Mouse (Mus musculus) cerebellum, postnatal 25 days (tissue): ENCODE results near the gene Olfr1428.
A peak's percentile ranks its signal among the peaks of the same experiment; 100 is the strongest.
"Not testable (repeated sequence)": the region's sequence is repeated elsewhere in the genome, so short reads cannot be mapped to it uniquely, and the experiment has no call there.

Source experiments
- DNase-seq, 2 experiments: peaks; one replicate each; pipeline ENCODE4 v3.0.0; 2021; ENCODE audit warnings: mixed read lengths in 2 of 2

Gene Olfr1428

DNA sequence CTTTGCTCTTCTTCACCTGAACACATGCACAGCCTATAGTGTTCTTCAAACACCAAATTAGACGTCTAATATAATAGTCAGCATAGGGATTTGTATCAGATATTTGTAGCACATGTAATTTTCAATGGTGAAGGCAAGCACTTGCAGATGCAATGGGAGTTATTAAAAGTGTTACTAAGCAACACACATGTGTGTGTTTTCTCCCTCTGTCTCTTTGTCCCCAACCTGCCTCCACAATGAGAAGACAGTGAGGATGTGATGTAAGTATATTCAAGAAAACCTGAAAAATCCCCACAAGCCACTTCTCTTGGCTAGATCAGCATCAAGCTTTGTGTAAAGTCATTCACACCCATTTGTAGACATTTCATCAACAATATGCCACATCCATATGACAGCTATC is at the start of gene Olfr1428:
TSS of gene Olfr1428 (minus strand) at position 101 of the 400 bp plus-strand sequence.
- DNase-seq: no peak

GRCm38 (mm10) chr19:12145452-12145851 is 29.8 kb upstream of the Olfr1428 start:
- DNase-seq: peak; percentile 11 to 32

DNA sequence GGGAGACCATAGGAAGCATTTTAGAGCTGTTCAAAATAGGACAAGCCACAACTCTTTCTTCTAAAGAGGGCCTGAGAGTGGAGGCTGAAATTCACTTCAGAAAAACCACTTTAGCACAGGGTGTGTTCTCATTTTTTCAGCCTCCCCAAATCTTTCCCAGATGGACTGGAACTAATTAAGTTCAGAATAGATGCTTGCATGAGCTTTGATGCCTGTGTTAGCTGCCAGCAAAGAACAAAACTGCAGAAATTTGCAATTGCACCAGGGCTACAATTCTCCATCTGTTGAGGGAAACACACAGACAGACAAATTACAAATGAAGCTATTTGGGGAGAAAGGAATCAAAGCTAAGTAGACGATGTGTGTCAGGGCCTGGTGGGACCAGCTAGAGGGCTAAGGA is 27.7 kb upstream of the Olfr1428 start:
- DNase-seq: no peak

GRCm38 (mm10) chr19:12134289-12134688 is 18.6 kb upstream of the Olfr1428 start:
- peak in 1 of 2 experiments; percentile 13 for DNase-seq

DNA sequence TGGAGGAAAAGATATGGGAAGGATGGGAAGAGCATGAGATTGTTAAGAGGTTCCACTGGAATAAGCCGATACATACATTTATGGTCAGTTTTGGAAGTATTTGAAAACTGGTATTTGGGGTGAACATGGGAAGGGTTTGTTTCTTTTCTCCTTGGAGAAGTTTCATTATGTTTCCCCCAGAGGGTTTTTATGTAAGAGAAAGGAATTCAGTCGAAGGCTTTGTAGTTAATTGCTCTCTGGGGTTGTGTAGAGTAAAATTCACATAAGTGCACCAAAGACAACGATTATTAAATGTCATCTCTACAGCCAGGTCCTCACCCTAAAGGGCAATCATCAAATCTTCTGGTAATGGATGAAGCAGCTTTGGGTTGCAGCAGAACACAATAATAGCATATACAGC is 7.4 kb upstream of the Olfr1428 start, which contains the start of gene Olfr76:
TSS of gene Olfr76 (minus strand) at position 101 of the 400 bp plus-strand sequence.
- DNase-seq: no peak

GRCm38 (mm10) chr19:12116464-12116863 is 767 bp upstream of the Olfr1428 start:
- DNase-seq: no peak

DNA sequence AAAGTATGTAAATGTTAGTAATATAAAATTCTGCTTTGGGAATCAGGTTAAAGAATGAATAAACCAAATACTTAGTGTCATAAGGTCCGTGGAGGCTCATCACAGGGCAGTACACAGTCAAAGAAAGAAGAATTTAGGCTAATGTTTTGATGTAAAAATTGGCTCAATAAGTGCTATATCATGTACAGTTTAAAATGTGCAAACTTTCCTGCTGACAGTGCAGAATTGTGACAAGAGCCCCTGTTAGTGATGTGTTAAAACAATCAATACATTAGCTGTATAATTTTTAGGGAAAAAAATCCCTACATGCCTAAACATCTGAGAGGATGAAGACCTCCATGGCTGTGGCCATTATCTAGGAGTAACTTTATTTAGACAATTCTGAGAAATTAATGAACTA is 1.9 kb downstream of the Olfr1428 start:
- no peak for DNase-seq

DNA sequence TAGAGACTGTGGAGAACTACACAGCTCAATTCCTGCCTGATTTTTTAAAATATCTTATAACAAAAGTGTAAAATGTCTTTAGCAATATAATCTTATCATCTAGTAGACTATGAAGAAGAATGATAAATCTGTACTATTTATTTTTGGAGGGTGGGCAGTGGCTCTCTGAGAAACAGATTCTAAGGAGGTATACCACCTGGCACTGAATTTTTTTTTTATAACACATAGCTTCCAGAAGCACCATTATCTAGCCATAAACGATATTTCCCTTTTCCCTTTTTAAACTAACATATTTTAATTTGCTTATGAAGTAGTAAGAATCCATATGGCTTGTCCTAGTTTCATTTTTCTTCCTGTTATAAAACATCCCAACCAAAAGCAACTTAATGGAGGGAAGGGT is 11.2 kb downstream of the Olfr1428 start:
- DNase-seq: no peak

DNA sequence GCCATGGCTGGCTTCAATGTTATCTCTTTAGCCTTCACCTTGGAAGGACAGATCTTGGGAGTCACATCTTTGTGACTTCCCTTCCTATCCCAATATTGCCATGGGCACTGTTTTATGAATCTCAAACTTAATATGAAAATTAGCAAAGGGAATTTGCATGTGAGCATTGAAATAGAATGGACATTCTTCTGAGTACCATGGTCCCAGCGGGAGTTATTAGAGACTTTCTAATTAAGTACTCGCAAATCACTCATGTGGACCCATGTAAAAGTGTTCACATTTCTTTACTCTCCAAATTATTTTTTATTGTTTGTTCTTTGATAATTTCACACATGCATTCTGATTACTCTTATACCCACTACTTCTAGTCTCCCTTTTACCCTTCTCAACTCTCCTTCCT is 12.5 kb downstream of the Olfr1428 start, which contains the start of gene Olfr1427:
TSS of gene Olfr1427 (minus strand) at position 101 of the 400 bp plus-strand sequence.
- DNase-seq: no peak

GRCm38 (mm10) chr19:12091913-12092312 is 23.8 kb downstream of the Olfr1428 start, which contains the start of gene Olfr1426:
Gene Olfr1426, minus strand, starts transcription at chr19:12092013.
- no peak for DNase-seq

DNA sequence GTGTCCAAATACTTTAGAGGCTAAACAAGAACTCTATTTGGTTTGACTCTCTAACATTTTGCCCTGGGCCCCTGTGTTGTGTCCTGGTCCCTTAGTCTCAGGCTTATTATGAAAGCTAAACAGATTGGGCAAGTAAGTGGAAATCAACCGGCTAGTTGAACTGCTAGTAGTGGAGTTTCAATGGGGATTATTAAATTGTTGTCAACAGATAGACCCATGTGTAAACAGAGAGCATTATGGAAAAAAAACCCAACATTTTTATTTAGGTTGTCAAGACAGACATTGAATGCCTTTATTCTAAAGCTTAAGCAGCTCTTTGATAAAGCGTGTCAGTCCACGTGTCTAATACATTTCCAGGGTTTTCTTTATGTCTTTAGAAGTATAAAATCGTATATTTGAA is 38.1 kb downstream of the Olfr1428 start, which contains the start of gene Olfr1425:
TSS of gene Olfr1425 (minus strand) at position 101 of the 400 bp plus-strand sequence.
- DNase-seq: not testable (repeated sequence)

GRCm38 (mm10) chr19:12069546-12069945 is 46.2 kb downstream of the Olfr1428 start:
- DNase-seq: not testable (repeated sequence)

GRCm38 (mm10) chr19:12067806-12068205 is 47.9 kb downstream of the Olfr1428 start:
- not testable (repeated sequence) for DNase-seq

DNA sequence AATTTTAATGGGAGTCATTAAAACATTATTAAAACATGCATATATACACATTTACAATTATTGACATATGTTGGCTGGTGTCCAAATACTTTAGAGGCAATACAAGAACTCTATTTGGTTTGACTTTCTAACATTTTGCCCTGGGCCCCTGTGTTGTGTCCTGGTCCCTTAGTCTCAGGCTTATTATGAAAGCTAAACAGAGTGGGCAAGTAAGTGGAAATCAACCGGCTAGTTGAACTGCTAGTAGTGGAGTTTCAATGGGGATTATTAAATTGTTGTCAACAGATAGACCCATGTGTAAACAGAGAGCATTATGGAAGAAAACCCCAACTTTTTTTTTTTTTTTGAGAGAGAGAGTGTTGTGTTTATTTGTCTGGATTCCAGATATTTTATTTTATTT is 53.1 kb downstream of the Olfr1428 start, which contains the start of gene Olfr1424:
TSS of gene Olfr1424 (minus strand) at position 101 of the 400 bp plus-strand sequence.
- not testable (repeated sequence) for DNase-seq
